Mouse (Mus musculus) CH12.LX (cell line): ENCODE results near the gene Oxsr1. TPM values are rescaled to one million over a fixed set of nuclear protein-coding genes. Genes with fewer than 3 reads are reported as not detected.

Experiments
- DNase-seq: peaks from one replicate; pipeline ENCODE4 v3.0.0-alpha.2; 2013; ENCODE audit errors: extremely low read depth
- H3K27ac ChIP-seq: 2 replicates; pipeline ENCODE4 v1.5.1; 2012; ENCODE audit warnings: low read depth, mild to moderate bottlenecking, control low read depth, moderate library complexity; ENCODE audit not compliant: insufficient read depth
- H3K27me3 ChIP-seq: replicated peaks from 2 replicates; pipeline ENCODE3; 2012; ENCODE audit warnings: inconsistent platforms
- H3K36me3 ChIP-seq, 2 experiments: replicated peaks in 1 of 2; 2 replicates each; pipeline versions ENCODE3 to v1.6.1; 2012; ENCODE audit warnings: inconsistent platforms in 1 of 2, low read length in 1 of 2, mild to moderate bottlenecking in 1 of 2, mixed read lengths in 1 of 2, moderate library complexity in 1 of 2; ENCODE audit not compliant: control insufficient read depth in 1 of 2, insufficient read depth in 1 of 2
- H3K4me1 ChIP-seq, 2 experiments: 2 replicates each; pipeline ENCODE4 v1.6.1; 2012; ENCODE audit warnings: inconsistent platforms in 1 of 2, moderate library complexity in 1 of 2; ENCODE audit not compliant: insufficient read depth in 2 of 2, control insufficient read depth in 1 of 2
- H3K4me2 ChIP-seq: 2 replicates; pipeline ENCODE4 v1.6.1; 2012; ENCODE audit warnings: low read depth, mild to moderate bottlenecking, control low read depth; ENCODE audit not compliant: poor library complexity, insufficient read depth, severe bottlenecking
- H3K4me3 ChIP-seq, 3 experiments: fragments of 150-350 bp in 1 of 3; sonication (generic) in 1 of 3; replicated peaks in 1 of 3; 2 replicates each; pipeline versions ENCODE3 to v1.5.1; 2011 to 2012; ENCODE audit warnings: low read depth in 2 of 3, low read length in 2 of 3, mild to moderate bottlenecking in 2 of 3, moderate library complexity in 2 of 3, control low read depth in 1 of 3, improper control_type of control experiment in 1 of 3, inconsistent platforms in 1 of 3, mixed read lengths in 1 of 3; ENCODE audit not compliant: poor library complexity in 1 of 3
- H3K79me2 ChIP-seq: replicated peaks from 2 replicates; pipeline ENCODE4 v1.6.1; 2012; ENCODE audit warnings: mild to moderate bottlenecking, moderate library complexity; ENCODE audit not compliant: control insufficient read depth, poor library complexity, insufficient read depth, severe bottlenecking; ENCODE audit errors: extremely low read depth
- H3K9ac ChIP-seq: 2 replicates; pipeline ENCODE4 v1.6.1; 2012; ENCODE audit warnings: low read depth, mild to moderate bottlenecking, control low read depth, moderate library complexity; ENCODE audit not compliant: insufficient read depth
- H3K9me3 ChIP-seq: replicated peaks from 2 replicates; pipeline ENCODE3; 2012; ENCODE audit warnings: low read length, inconsistent platforms, mixed read lengths
- CHD1 ChIP-seq: IDR thresholded peaks from 2 replicates; pipeline ENCODE4 v1.6.1; 2012; ENCODE audit warnings: low read depth, low read length, improper control_type of control experiment, inconsistent platforms
- CHD2 ChIP-seq: IDR thresholded peaks from 2 replicates; pipeline ENCODE4 v1.6.1; 2011; ENCODE audit warnings: low read length, improper control_type of control experiment
- E2F4 ChIP-seq: IDR thresholded peaks from 2 replicates; pipeline ENCODE4 v1.6.1; 2011; ENCODE audit warnings: low read depth, low read length, improper control_type of control experiment; ENCODE audit not compliant: insufficient replicate concordance
- ETS1 ChIP-seq: conservative IDR thresholded peaks from 2 replicates; pipeline ENCODE4 v1.6.1; 2012; ENCODE audit warnings: low read depth, mild to moderate bottlenecking, inconsistent platforms, low read length, improper control_type of control experiment, moderate library complexity
- GABPA ChIP-seq: IDR thresholded peaks from 2 replicates; pipeline ENCODE4 v1.6.1; 2012; ENCODE audit warnings: low read depth, low read length, improper control_type of control experiment, inconsistent platforms; ENCODE audit not compliant: insufficient replicate concordance
- HCFC1 ChIP-seq: IDR thresholded peaks from 2 replicates; pipeline ENCODE4 v1.6.1; 2012; ENCODE audit warnings: low read depth, mild to moderate bottlenecking, inconsistent platforms, low read length, improper control_type of control experiment
- IRF4 ChIP-seq: IDR thresholded peaks from 2 replicates; pipeline ENCODE4 v1.6.1; 2014; ENCODE audit warnings: low read depth, mild to moderate bottlenecking, inconsistent platforms, low read length, improper control_type of control experiment
- JUN ChIP-seq: IDR thresholded peaks from 2 replicates; pipeline ENCODE4 v1.6.1; 2011; ENCODE audit warnings: low read depth, mild to moderate bottlenecking, low read length, improper control_type of control experiment, moderate library complexity; ENCODE audit not compliant: insufficient read depth
- KAT2A ChIP-seq: IDR thresholded peaks from 2 replicates; pipeline ENCODE4 v1.6.1; 2012; ENCODE audit warnings: low read length, improper control_type of control experiment, inconsistent platforms; ENCODE audit not compliant: insufficient replicate concordance
- MAX ChIP-seq: IDR thresholded peaks from 2 replicates; pipeline ENCODE4 v1.6.1; 2011; ENCODE audit warnings: low read length, improper control_type of control experiment
- MEF2A ChIP-seq: IDR thresholded peaks from 2 replicates; pipeline ENCODE4 v1.6.1; 2014; ENCODE audit warnings: low read depth, mild to moderate bottlenecking, inconsistent platforms, low read length, improper control_type of control experiment, borderline replicate concordance
- MXI1 ChIP-seq: IDR thresholded peaks from 2 replicates; pipeline ENCODE4 v1.6.1; 2011; ENCODE audit warnings: mild to moderate bottlenecking, low read depth, low read length, improper control_type of control experiment
- NRF1 ChIP-seq: IDR thresholded peaks from 2 replicates; pipeline ENCODE4 v1.6.1; 2014; ENCODE audit warnings: low read depth, mild to moderate bottlenecking, inconsistent platforms, low read length, improper control_type of control experiment, moderate library complexity
- PAX5 ChIP-seq: IDR thresholded peaks from 2 replicates; pipeline ENCODE4 v1.6.1; 2012; ENCODE audit warnings: low read length, inconsistent platforms, mixed read lengths
- RAD21 ChIP-seq: IDR thresholded peaks from 2 replicates; pipeline ENCODE4 v1.6.1; 2011; ENCODE audit warnings: low read depth, mild to moderate bottlenecking, low read length, improper control_type of control experiment, moderate library complexity
- SMC3 ChIP-seq: IDR thresholded peaks from 2 replicates; pipeline ENCODE4 v1.6.1; 2011; ENCODE audit warnings: low read depth, low read length, improper control_type of control experiment
- TBP ChIP-seq: conservative IDR thresholded peaks from 2 replicates; pipeline ENCODE4 v1.6.1; 2011; ENCODE audit warnings: low read depth, low read length, improper control_type of control experiment
- UBTF ChIP-seq: IDR thresholded peaks from 2 replicates; pipeline ENCODE4 v1.6.1; 2012; ENCODE audit warnings: low read depth, mild to moderate bottlenecking, inconsistent platforms, low read length, improper control_type of control experiment, moderate library complexity
- USF1 ChIP-seq: IDR thresholded peaks from 2 replicates; pipeline ENCODE4 v1.6.1; 2014; ENCODE audit warnings: low read depth, mild to moderate bottlenecking, inconsistent platforms, low read length, improper control_type of control experiment
- USF2 ChIP-seq: conservative IDR thresholded peaks from 2 replicates; pipeline ENCODE4 v1.6.1; 2011; ENCODE audit warnings: low read depth, low read length, improper control_type of control experiment
- ZMIZ1 ChIP-seq: IDR thresholded peaks from 2 replicates; pipeline ENCODE4 v1.6.1; 2012; ENCODE audit warnings: low read depth, mild to moderate bottlenecking, inconsistent platforms, low read length, improper control_type of control experiment
- dilution Hi-C: fragments of 300-500 bp; cut with MboI; formaldehyde crosslinking; loops from 2 replicates; pipeline ENCODE4 v1.14.3; 2020; ENCODE audit warnings: low sequenced_read_pairs; ENCODE audit not compliant: extremely low pct_unique_long_range_greater_than_20kb, extremely low pct_ligation_motif_present
- in situ Hi-C: fragments of 300-500 bp; cut with MboI; formaldehyde crosslinking; loops from 3 replicates; pipeline ENCODE4 v1.14.3; 2019; ENCODE audit warnings: low sequenced_read_pairs, low pct_ligation_motif_present, low pct_unique_long_range_greater_than_20kb, mixed read lengths
- polyA plus RNA-seq: library from polyadenylated mRNA; unstranded; fragments of >175 nt; gene quantifications from 2 replicates; pipeline ENCODE4 v1.2.1, GENCODE M21; 2012; ENCODE audit warnings: low read depth; ENCODE audit not compliant: insufficient read length
- total RNA-seq, 2 experiments: library from RNA; depleted of rRNA; stranded (reverse); fragments of 300-350 nt in 1 of 2; fragments of >200 nt in 1 of 2; gene quantifications; 2 replicates each; pipeline ENCODE4 v1.2.3; 2012 to 2014

Oxsr1 gene
- total and polyA plus RNA-seq, 3 experiments: 22.1 to 36.1 (median 33.3) TPM

- Histone ChIP-seq H3K36me3 (peaks cover 23 to 48% of the 10 kb centered on the region in 2 experiments), H3K27me3 (no peaks in the 10 kb centered on the region), H3K4me2 (no peak within 1 kb of the TSS), H3K4me1 (0 out of 4 replicates have a peak, but pooled peaks cover 0 to 3% of the 10 kb centered on the region in 2 experiments), H3K79me2 (no peaks in the 10 kb centered on the region), H3K27ac (no peak within 1 kb of the TSS), H3K9me3 (no peaks in the 10 kb centered on the region), H3K4me3 (no peak within 1 kb of the TSS), H3K9ac (no peak within 1 kb of the TSS)
- TF ChIP-seq PAX5 (no peak), MAX (no peak), MEF2A (no peak), CHD2 (no peak), ZMIZ1 (no peak), GABPA (no peak), USF1 (no peak), HCFC1 (no peak), TBP (no peak), RAD21 (no peak), UBTF (no peak), NRF1 (no peak), KAT2A (no peak), JUN (no peak)
- dilution Hi-C loops: no loop called here
- in situ Hi-C loops: no loop called here
- no peak for DNase-seq
Measured at GRCm38 (mm10) chr9:119365284-119365683, 43.1 kb upstream of the Oxsr1 start, which contains the start of gene Slc22a14. Gene Slc22a14, minus strand, starts transcription at chr9:119365553.

GRCm38 (mm10) chr9:119363229-119363628, 41.0 kb upstream of the Oxsr1 start:
- dilution Hi-C loops: no loop called here
- H3K36me3 ChIP-seq: peaks cover 19 to 37% of the 10 kb centered on the region in 2 experiments
- no peak overlapping the region for H3K4me3 ChIP-seq
- no peaks in the 10 kb centered on the region for H3K79me2 ChIP-seq
- no peaks in the 10 kb centered on the region for H3K9me3 ChIP-seq
- no peak for TF ChIP-seq GABPA
- no peak for TF ChIP-seq ETS1
- no peak for TF ChIP-seq E2F4
- TF ChIP-seq HCFC1: no peak
- TF ChIP-seq USF2: no peak
- no peak for TF ChIP-seq ZMIZ1
- TF ChIP-seq IRF4: no peak
- TF ChIP-seq MXI1: no peak
- TF ChIP-seq CHD1: no peak
- no peak for TF ChIP-seq SMC3
- no peak for TF ChIP-seq CHD2
- TF ChIP-seq USF1: no peak
- TF ChIP-seq, all 38 proteins: peak for 0
- Histone ChIP-seq H3K4me2 (no peak overlapping the region), H3K27me3 (no peaks in the 10 kb centered on the region), H3K27ac (no peak overlapping the region), H3K9ac (no peak overlapping the region), H3K4me1 (peaks cover 1 to 2% of the 10 kb centered on the region in 2 experiments; a peak in 2 of 4 replicates)
- in situ Hi-C loops: loop anchor here (5.0 kb wide), 1 partner anchor 64 kb away; no protein-coding TSS in a partner anchor
- no peak for DNase-seq
